Comparison of ENCODE assay signal across 8 mouse cellular contexts in genomic region chr15:86034021-86034523, GRCm38 (mm10). TPM values are rescaled to one million over a fixed set of nuclear protein-coding genes. Genes with fewer than 3 reads are reported as not detected.
DNase-seq lines count a peak whose midpoint lies in the region; ATAC-seq and TF ChIP-seq lines count a peak whose summit lies in the region.

No protein-coding gene starts in this region.

- peaks cover 11% of the 10 kb centered on the region for H3K9me3 ChIP-seq in heart, embryonic 12.5 days (replicated peaks)
- peaks cover 11% of the 10 kb centered on the region; the same call in 1 of the 2 replicates for H3K9me3 ChIP-seq in embryonic facial prominence, embryonic 14.5 days (ENCODE audit: control insufficient read depth, low read length)
- no peaks in the 10 kb centered on the region for H3K9me3 ChIP-seq in liver, embryonic 14.5 days (ENCODE audit: control insufficient read depth, low read length)

- H3K9ac ChIP-seq in heart, embryonic 12.5 days: peak overlapping the region; percentile 75
- H3K9ac ChIP-seq in embryonic facial prominence, embryonic 14.5 days (ENCODE audit: low read depth, low read length): peak overlapping the region; percentile 69
- no peak overlapping the region for H3K9ac ChIP-seq in liver, embryonic 14.5 days (replicated peaks)

- peaks cover 37% of the 10 kb centered on the region for H3K27me3 ChIP-seq in heart, embryonic 12.5 days (replicated peaks)
- H3K27me3 ChIP-seq in embryonic facial prominence, embryonic 14.5 days (replicated peaks; ENCODE audit: control insufficient read depth, insufficient read depth, low read length): peaks cover 25% of the 10 kb centered on the region
- peaks cover 42% of the 10 kb centered on the region for H3K27me3 ChIP-seq in liver, embryonic 14.5 days (ENCODE audit: control insufficient read depth, insufficient read depth, low read length)

- peaks cover 32% of the 10 kb centered on the region for H3K4me1 ChIP-seq in heart, embryonic 12.5 days (replicated peaks)
- peaks cover 4% of the 10 kb centered on the region; the same call in 1 of the 2 replicates for H3K4me1 ChIP-seq in embryonic facial prominence, embryonic 14.5 days (ENCODE audit: control insufficient read depth, insufficient read depth, low read length)
- H3K4me1 ChIP-seq in liver, embryonic 14.5 days (replicated peaks; ENCODE audit: control insufficient read depth in 2 of 2, insufficient read depth in 2 of 2, low read length in 1 of 2): no peaks in the 10 kb centered on the region

- peak overlapping the region; percentile 90 for H3K4me2 ChIP-seq in heart, embryonic 12.5 days
- H3K4me2 ChIP-seq in embryonic facial prominence, embryonic 14.5 days (ENCODE audit: low read depth, low read length): peak overlapping the region; percentile 87
- H3K4me2 ChIP-seq in liver, embryonic 14.5 days (ENCODE audit: low read depth): peak overlapping the region; percentile 59

- WGBS in heart, embryonic 12.5 days: under 1% methylated on average over 34 of the region's 44 CpGs
- 0% methylated on average over 10 of the region's 44 CpGs for WGBS in embryonic facial prominence, embryonic 14.5 days
- 1% methylated on average over 34 of the region's 44 CpGs for WGBS in liver, embryonic 14.5 days (ENCODE audit: insufficient replicate concordance)

- H3K27ac ChIP-seq in heart, embryonic 12.5 days (ENCODE audit: poor library complexity, severe bottlenecking): no peak overlapping the region
- H3K27ac ChIP-seq in embryonic facial prominence, embryonic 14.5 days (replicated peaks; ENCODE audit: low read depth, low read length): peak overlapping the region; percentile 79
- no peak overlapping the region for H3K27ac ChIP-seq in liver, embryonic 14.5 days

- TF ChIP-seq EP300 in liver, embryonic 14.5 days (IDR thresholded peaks at IDR 0.05; ENCODE audit: low read depth): no peak

- H3K4me3 ChIP-seq in heart, embryonic 12.5 days: peak overlapping the region; percentile 61
- H3K4me3 ChIP-seq in embryonic facial prominence, embryonic 14.5 days (ENCODE audit: low read depth, low read length): peak overlapping the region; percentile 66
- H3K4me3 ChIP-seq in liver, embryonic 14.5 days (ENCODE audit: insufficient read depth in 1 of 2, low read depth in 2 of 2, low read length in 2 of 2): peak overlapping the region in 1 of 2 experiments; percentile 41; a peak in 2 of 4 replicates

- TF ChIP-seq CTCF in liver, embryonic 14.5 days (IDR thresholded peaks at IDR 0.05; ENCODE audit: low read depth): no peak

- DNase-seq in heart, postnatal 25 days (ENCODE audit: low spot score): no peak
- DNase-seq in embryonic facial prominence, embryonic 14.5 days (ENCODE audit: low spot score): peak; percentile 91
- no peak for DNase-seq in liver, embryonic 14.5 days (ENCODE audit: low read depth in 3 of 3, low spot score in 3 of 3)
- DNase-seq in neural tube, embryonic 10.5 days (ENCODE audit: extremely low spot score, low spot score): peak; percentile 87
- no peak for DNase-seq in right cerebral cortex, adult 18-20 months
- no peak for DNase-seq in left cerebral cortex, postnatal 25 days (ENCODE audit: low spot score in 2 of 2)

- peak; percentile 83 for ATAC-seq in heart, embryonic 12.5 days (ENCODE audit: insufficient number of reproducible peaks, low FRiP score)
- ATAC-seq in embryonic facial prominence, embryonic 14.5 days (ENCODE audit: low read depth): peak; percentile 90
- peak; percentile 85 for ATAC-seq in inflammation-experienced regulatory T-cells, adult 6 months
- peak; percentile 48; the same call in 1 of the 2 replicates for ATAC-seq in liver, embryonic 14.5 days (ENCODE audit: insufficient read depth)

- H3K36me3 ChIP-seq in heart, embryonic 12.5 days: peaks cover 15% of the 10 kb centered on the region
- peaks cover 16% of the 10 kb centered on the region; the same call in 1 of the 2 replicates for H3K36me3 ChIP-seq in embryonic facial prominence, embryonic 14.5 days (ENCODE audit: control insufficient read depth, insufficient read depth, low read length)
- H3K36me3 ChIP-seq in liver, embryonic 14.5 days (replicated peaks; ENCODE audit: control insufficient read depth, insufficient read depth, low read depth): no peaks in the 10 kb centered on the region

- intact Hi-C loops in heart, postnatal 25 days (cut with DNase I): no loop called here
- intact Hi-C loops in left cerebral cortex, postnatal 25 days (cut with DNase I): no loop called here

RNA-seq across cellular contexts. Expression of gene Celsr1, which starts 0.5 kb away (rescaled TPM):
- polyA plus RNA-seq in heart, embryonic 12.5 days (2016; fragmentation: Nextera tagmentation; extraction: Ambion mirVana): 2.0 and 2.3 TPM in 2 replicates
- 1 to 10 TPM; 6.6 to 7.2 TPM for total RNA-seq in heart, postnatal 25 days (2021)
- 5.5 TPM in 2 replicates for polyA plus RNA-seq in embryonic facial prominence, embryonic 14.5 days (2014; fragmentation: Nextera tagmentation; extraction: Ambion mirVana)
- polyA plus RNA-seq in inflammation-experienced regulatory T-cells, adult 6 months (2017; shearing (Covaris generic)): 1 to 10 TPM; 4.4 to 5.0 (median 4.7) TPM
- polyA plus RNA-seq in liver, embryonic 14.5 days (2012; rRNA removed): 0.11 and 0.12 TPM in 2 replicates
- polyA plus RNA-seq in liver, embryonic 14.5 days (2014; fragmentation: Nextera tagmentation; extraction: Ambion mirVana): 0.06 and 0.09 TPM in 2 replicates
- 1 to 10 TPM; 3.1 to 3.9 TPM for total RNA-seq in left cerebral cortex, postnatal 25 days (2021)

RNA-seq across cellular contexts. Expression of gene Gramd4, which starts 23.4 kb away (rescaled TPM):
- 14.3 and 14.8 TPM in 2 replicates for polyA plus RNA-seq in heart, embryonic 12.5 days (2016; fragmentation: Nextera tagmentation; extraction: Ambion mirVana)
- total RNA-seq in heart, postnatal 25 days (2021): 10 to 100 TPM; 30.4 to 34.7 TPM
- polyA plus RNA-seq in embryonic facial prominence, embryonic 14.5 days (2014; fragmentation: Nextera tagmentation; extraction: Ambion mirVana): 7.6 and 10.8 TPM in 2 replicates
- polyA plus RNA-seq in inflammation-experienced regulatory T-cells, adult 6 months (2017; shearing (Covaris generic)): 10 to 100 TPM; 13.4 to 26.0 (median 22.9) TPM
- polyA plus RNA-seq in liver, embryonic 14.5 days (2012; rRNA removed): 6.1 and 7.5 TPM in 2 replicates
- 2.5 and 4.0 TPM in 2 replicates for polyA plus RNA-seq in liver, embryonic 14.5 days (2014; fragmentation: Nextera tagmentation; extraction: Ambion mirVana)
- total RNA-seq in left cerebral cortex, postnatal 25 days (2021): 10 to 100 TPM; 42.0 to 47.6 TPM

Comparison
In these comparisons a context has a peak if more than half of its experiments do, and no peak if none do; other contexts are left out.
1. DNase-seq: peak in embryonic facial prominence, embryonic 14.5 days (single experiment) and neural tube, embryonic 10.5 days (single experiment); none in heart, postnatal 25 days (single experiment), liver, embryonic 14.5 days (0 of 3), right cerebral cortex, adult 18-20 months (single experiment) and left cerebral cortex, postnatal 25 days (0 of 2).
2. Peak in every context shown above with its lines, with median percentiles within 50 percentile points of each other: ATAC-seq and H3K4me2 ChIP-seq.